Mouse (Mus musculus): ENCODE measurements at regions not wholly inside any gene's neighbourhood (a gene's known extent, or its start where the extent isn't known, plus 50 kb on each side); places are given as distances from the start of the nearest gene placed in this dataset.

GRCm38 (mm10) chr1:61050346-61050745 lies 72.6 kb downstream of the Icos start:
- no peak for DNase-seq (ENCODE audit: low spot score in 2 of 2)

- no peak for DNase-seq (ENCODE audit: low spot score in 2 of 2)
Observed at GRCm38 (mm10) chr1:61053676-61054075, 75.9 kb downstream of the Icos start.

DNA sequence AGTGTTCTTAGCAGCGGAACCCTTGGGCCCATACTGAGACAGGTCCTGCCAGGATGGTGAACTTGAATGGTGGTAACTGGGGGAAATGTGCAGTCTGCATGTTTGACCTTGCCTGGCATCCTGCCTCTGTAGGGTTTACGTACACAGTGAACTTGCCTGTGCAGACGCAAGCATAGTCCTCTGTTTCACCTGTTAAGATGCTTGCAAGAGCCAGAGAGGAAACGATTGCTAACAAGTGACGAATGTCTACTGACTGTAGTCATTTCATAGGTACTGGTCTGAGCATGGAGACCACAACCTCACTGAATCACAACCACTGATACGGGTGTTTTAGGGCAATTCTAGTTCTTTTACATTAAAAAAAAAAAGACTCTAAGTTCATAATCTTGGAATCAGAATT lies 76.7 kb downstream of the Icos start:
- no peak for DNase-seq (ENCODE audit: low spot score in 2 of 2)

- peak; percentile 8 to 15 for DNase-seq (ENCODE audit: low spot score in 2 of 2)
Observed at GRCm38 (mm10) chr1:61055176-61055575, 77.4 kb downstream of the Icos start.

DNA sequence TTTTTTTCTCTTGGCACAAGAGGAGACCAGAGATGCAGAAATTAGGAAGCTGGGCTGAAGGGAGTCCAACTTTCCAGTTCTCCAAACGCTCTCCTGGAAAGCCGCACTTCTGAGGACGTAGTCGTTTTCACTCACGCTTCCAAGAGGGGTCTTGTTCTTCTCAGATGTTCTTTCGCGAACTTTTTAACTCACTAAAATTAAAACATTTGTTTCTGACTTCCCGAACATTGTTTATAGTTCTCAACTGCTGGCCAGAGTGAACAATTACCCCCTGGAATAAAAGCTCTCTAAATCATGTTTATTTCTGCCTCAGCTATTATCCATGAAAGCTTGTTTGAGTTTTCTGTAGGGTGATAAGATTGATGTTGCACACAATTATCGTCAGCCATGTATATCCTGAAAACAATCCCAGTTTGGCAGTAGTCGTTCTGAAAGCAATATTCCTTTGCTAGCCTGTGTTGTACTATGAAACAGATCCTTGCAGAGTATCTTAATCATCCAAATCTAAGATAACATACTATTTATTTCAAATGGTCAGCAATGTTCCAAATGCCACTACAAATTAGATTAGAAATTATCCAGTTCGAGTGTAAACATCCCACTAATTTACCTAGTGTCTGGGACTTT lies 82.3 kb downstream of the Icos start:
- no peak for DNase-seq (ENCODE audit: low spot score in 2 of 2)

DNA sequence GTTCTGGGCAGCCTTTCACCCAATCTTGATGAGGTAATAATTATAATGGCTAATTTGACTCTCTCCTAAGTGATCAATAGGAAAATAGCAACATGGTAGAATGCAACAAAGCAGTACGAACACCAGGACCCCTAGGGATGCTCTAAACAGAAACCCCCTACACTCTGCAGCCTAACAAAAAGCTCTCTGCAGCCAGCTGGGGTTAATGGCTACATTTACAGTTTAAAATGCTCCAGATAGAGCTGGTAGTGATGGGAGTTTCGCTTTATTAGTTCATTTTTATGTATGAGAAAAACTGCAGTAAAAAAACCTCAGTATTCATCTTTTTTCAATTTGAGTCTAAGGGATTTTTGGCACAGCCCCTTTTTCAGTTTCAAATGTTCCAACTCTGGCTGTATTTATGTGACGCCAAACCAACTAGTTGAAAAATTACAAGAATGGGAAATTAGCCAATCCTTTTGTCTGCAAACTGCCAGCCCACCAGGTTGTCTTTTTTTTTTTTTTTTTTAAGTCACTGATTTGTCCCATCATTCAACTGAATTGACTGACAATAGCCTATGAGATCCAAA lies 84.2 kb downstream of the Icos start:
- no peak for DNase-seq (ENCODE audit: low spot score in 2 of 2)

GRCm38 (mm10) chr1:61068112-61068511 lies 90.4 kb downstream of the Icos start:
- DNase-seq (ENCODE audit: low spot score in 2 of 2) = no peak

- DNase-seq (ENCODE audit: low spot score in 2 of 2) = no peak
Observed at GRCm38 (mm10) chr1:61074127-61074526, 96.4 kb downstream of the Icos start.

- DNase-seq (ENCODE audit: low spot score in 2 of 2) = no peak
Observed at GRCm38 (mm10) chr1:61075335-61075734, 97.6 kb downstream of the Icos start.

GRCm38 (mm10) chr1:61084732-61085131 lies 107.0 kb downstream of the Icos start:
- DNase-seq (ENCODE audit: low spot score in 2 of 2) = no peak

DNA sequence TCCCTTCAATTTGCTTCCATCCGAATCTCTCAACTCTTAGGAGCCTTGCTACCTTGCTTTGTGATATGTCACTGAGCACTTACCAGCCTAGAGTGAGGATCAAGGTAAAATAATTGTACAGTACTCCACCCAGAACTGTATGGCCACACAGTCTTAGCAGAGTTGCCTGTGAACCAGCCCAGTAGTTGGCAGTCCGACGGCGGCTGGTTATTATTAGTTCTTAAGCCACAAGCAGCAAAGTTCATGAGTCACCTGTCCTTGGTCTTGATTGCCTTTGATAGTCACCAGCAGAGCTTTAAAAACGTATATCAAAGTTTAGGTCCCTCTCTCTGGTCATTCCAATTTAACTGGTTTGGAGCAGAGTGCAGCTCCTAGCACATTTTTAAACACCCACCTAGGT lies 109.1 kb downstream of the Icos start:
- no peak for DNase-seq (ENCODE audit: low spot score in 2 of 2)

DNA sequence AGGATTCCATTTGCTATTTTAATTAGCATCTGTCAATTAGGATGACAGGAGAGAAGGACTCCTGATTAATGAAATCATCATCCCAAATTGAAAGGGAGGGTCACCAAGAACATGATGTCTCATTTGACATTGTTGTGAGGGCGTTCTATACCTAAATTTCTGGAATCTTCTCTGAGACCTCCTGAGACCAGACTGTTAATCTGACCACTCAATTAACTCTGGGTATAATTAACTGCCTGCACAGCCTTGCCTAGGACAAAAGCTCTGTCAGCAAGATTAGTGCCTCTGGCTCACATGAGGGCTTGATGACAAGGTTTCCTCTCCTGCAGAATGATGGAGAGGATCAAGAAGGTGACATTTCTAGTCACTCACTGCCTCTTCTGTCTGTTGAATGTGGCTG lies 113.1 kb downstream of the Icos start:
- DNase-seq (ENCODE audit: low spot score in 2 of 2) = no peak

DNA sequence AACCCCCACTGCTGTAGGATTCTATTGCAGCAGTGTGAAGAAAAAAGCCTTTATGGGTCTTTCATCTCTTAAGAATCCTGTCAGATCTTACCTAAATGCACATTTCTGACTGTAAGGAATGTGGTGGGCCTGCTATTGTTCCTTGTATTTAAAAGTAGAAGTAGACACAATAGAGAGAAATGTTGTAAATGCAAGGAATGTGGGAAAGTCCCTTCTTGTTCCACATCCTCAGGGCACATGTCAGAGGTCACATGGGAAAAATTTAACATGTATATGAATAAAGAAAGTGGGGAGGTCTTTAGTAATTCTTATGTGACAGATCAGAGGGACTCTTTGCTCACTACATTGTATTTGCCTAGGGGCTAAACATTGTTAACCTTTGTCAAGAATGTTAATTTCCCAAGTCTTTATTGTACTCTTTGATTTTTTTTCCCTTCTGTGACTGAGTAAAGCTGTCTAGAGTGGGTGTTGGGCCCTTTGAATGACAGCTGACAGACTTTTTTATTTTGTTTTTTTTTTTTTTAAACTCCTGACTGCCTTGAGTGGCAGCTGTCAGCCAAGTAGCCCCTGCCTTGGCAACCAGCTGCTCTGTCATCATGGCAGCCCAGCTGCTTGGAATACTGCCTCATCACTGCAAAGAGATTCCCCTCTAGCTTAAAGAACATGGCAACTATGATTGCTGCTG lies 117.9 kb downstream of the Icos start:
- DNase-seq (ENCODE audit: low spot score in 2 of 2) = no peak

GRCm38 (mm10) chr1:61099341-61099740 lies 121.6 kb downstream of the Icos start:
- no peak for DNase-seq (ENCODE audit: low spot score in 2 of 2)

- no peak for DNase-seq (ENCODE audit: low spot score in 2 of 2)
Observed at GRCm38 (mm10) chr1:61101679-61102078, 124.0 kb downstream of the Icos start.

DNA sequence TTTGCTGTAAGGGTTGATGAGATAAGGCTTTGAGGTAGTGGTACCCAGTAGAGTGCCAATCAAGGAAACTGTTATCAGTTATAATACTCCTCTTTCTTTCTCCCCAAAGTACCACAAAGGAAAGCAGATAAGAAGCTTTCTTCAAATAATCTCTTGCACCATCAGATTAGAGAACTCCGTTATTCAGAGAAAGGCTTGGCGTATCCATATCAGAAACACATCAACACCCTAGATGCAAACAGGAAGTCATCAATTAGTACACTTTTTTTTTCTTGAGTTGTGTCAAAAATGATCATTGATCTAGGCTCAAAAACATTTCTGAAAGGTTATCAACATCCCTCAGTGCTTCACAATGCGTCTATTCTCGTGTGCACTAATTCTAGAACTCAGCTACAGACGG lies 124.6 kb downstream of the Icos start:
- DNase-seq (ENCODE audit: low spot score in 2 of 2) = no peak

- no peak for DNase-seq (ENCODE audit: low spot score in 2 of 2)
Observed at GRCm38 (mm10) chr1:61103581-61103980, 125.9 kb downstream of the Icos start.

- no peak for DNase-seq (ENCODE audit: low spot score in 2 of 2)
Observed at GRCm38 (mm10) chr1:61111731-61112309, 134.1 kb downstream of the Icos start.

DNA sequence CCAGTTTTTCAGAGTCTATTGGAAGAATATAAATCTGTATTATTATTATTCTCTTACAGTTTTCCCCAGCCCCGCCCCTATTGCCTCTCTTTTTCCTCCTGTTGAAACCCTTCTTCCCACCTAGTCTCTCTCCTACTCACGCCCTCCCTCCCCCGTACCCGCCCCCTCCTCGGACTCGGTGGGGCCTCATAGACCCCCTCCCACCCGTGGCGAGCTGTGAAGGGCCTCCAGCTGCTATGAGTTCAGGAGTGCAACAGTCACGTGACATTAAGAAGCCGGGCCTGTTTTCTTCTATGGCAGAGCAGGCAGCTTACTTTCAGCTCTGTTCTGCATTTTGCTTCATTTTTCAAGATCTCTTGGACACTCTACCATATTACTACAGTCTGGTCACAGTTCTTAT lies 139.8 kb downstream of the Icos start:
- DNase-seq (ENCODE audit: low spot score in 2 of 2) = no peak

DNA sequence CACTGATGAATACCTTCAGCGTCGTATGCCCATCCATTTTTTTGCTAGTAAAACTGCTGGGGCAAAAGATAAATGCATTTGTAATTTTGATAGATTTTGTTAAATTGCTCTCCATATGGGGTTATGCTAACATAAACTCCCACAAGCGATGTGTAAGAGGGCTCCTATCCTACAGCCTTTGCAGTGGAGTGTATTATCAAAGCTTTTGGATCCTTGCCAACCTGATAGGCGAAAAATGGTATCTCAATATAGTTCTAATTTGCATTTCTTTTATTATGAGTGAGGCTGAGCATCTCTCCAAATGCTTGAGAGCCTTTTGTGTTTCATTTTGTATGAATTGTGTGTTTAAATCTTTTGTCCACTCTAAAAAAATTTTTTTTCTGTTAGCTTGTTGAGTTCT lies 140.3 kb downstream of the Icos start:
- no peak for DNase-seq (ENCODE audit: low spot score in 2 of 2)

GRCm38 (mm10) chr1:61121480-61121879 lies 143.8 kb downstream of the Icos start:
- no peak for DNase-seq (ENCODE audit: low spot score in 2 of 2)

DNA sequence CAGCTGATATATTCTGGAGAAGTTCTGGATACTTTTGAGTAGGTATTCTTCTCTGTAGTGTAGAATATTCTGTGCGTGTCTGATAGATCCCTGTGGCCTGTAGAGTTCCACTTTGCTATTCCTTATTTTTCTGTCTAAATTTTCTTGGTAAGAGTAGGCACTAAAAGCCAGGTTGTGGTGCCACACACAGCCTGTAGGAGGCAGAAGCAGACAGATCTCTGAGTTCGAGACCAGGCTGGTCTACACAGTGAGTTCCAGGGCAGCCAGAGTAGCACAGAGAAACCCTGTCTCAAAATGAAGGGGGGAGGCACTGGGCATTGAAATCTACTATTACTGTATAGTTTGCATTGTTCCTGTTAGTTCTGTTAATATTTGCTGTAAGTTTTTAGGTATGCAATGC lies 147.4 kb downstream of the Icos start:
- DNase-seq (ENCODE audit: low spot score in 2 of 2) = no peak
